Mouse (Mus musculus): ENCODE data around the gene 4930451I11Rik.

DNA sequence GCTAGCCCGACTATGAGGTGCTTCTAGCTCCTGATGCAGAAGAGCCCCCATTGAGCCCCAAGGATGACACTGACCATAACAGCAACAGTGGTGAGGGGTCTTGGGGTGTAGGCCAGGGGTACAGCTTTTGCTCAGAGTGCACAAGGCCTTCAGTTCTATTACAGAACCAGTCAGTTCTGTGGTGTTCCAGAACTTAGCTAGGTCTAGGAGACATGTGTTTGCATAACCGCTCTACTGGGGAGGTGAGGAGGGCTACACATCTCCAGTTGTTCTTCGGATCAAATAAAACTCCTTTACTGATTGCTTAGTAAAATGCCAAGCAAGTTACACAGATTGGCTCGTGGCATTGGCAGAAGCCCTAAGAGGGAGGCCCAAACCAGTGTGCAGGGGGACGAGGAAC is at the start of gene 4930451I11Rik:
- TF ChIP-seq CTCF (IDR thresholded peaks at IDR 0.05; ENCODE audit: low read depth) (no peak), EP300 (optimal IDR thresholded peaks at IDR 0.05) (no peak)
